Mouse (Mus musculus): Measurements from ENCODE around the gene Cldn6.

DNA sequence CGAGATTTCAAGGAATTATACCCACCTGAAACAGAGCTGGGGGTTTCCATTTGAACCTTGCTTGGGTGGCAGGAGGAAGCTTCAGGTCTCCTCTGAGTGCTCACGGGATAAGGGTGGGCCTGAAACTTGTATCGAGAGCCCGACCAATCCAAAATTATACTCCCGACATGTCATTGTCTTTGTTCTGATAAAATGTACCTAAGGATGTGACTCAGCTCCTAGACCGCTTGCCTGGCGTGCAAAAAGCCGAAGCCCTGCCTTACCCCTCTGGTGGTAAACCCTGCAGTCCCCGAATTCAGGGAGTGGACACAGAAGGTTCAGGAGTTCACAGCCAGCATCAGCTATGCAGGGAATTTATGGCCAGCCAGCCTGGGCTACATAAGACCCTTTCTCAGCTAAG lies 1.3 kb downstream of the Cldn6 start:
- no peak for TF ChIP-seq CTCF (IDR thresholded peaks at IDR 0.05; ENCODE audit: borderline replicate concordance, insufficient read depth, low read depth, low read length)
- TF ChIP-seq POLR2A (IDR thresholded peaks at IDR 0.05; ENCODE audit: borderline replicate concordance, insufficient read depth, low read length), result no peak

Measured in cerebellum, adult 2 months (tissue).